Mouse (Mus musculus) stomach, postnatal 0 days (tissue): Measurements from ENCODE around the gene Spaca9.

Experiments
- CTCF ChIP-seq: IDR thresholded peaks from 2 replicates; pipeline ENCODE4 v1.5.1; 2016; ENCODE audit warnings: antibody characterized with exemption, low read depth, mild to moderate bottlenecking, moderate library complexity
- EP300 ChIP-seq: optimal IDR thresholded peaks from 2 replicates; pipeline ENCODE3; 2016; ENCODE audit warnings: antibody characterized with exemption

GRCm38 (mm10) chr2:28727786-28728404, 28.4 kb upstream of the Spaca9 start:
- no peak for TF ChIP-seq CTCF
- no peak for TF ChIP-seq EP300
